Mouse (Mus musculus): ENCODE data around the gene Cd300lg.

DNA sequence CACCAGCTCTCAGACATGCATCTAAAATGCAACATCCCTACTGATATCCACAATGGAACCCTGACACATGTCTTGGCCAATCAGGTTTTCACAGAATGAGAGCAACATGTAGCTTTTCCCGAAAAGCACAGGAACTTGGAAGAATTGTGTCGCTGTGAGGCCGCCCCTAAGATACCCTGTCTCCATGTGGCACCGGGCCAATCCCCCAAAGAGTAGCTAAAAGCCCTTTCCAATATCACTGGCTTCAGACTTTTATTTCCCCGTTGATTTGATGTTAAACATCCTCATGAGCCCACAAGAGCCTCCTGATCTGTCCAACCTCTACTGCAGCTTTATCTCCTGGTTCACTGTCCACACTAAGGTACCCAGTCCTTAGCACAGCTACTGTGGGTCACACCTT is 34.6 kb upstream of the Cd300lg start:
- TF ChIP-seq CTCF (IDR thresholded peaks at IDR 0.05; ENCODE audit: extremely low read depth, insufficient read length, insufficient replicate concordance, low read depth, low read length) (no peak), POLR2A (IDR thresholded peaks at IDR 0.05; ENCODE audit: low read depth, low read length) (no peak)

Data from small intestine, adult 2 months (tissue).